Mouse (Mus musculus) heart, postnatal 0 days (tissue): ENCODE data around the gene Dennd4b. TPM values are rescaled to one million over a fixed set of nuclear protein-coding genes. Genes with fewer than 3 reads are reported as not detected.

Experiments used
- ATAC-seq: fragments of 200-750 bp; cut with Nextera tagmentation; 2 replicates; pipeline ENCODE4 v1.8.0; 2017; ENCODE audit warnings: low read depth, moderate number of reproducible peaks, moderate library complexity; ENCODE audit not compliant: insufficient read depth
- DNase-seq: peaks from one replicate; pipeline ENCODE4 v3.0.0-alpha.2; 2016; ENCODE audit warnings: low spot score
- H3K27ac ChIP-seq: fragments of 300-500 bp; sonication (generic); 2 replicates; pipeline ENCODE4 v1.5.1; 2014; ENCODE audit warnings: low read depth, mild to moderate bottlenecking
- H3K27me3 ChIP-seq: fragments of 300-500 bp; sonication (generic); 2 replicates; pipeline ENCODE4 v1.6.1; 2014; ENCODE audit warnings: low read length, mixed read lengths; ENCODE audit not compliant: control insufficient read depth, insufficient read depth
- H3K36me3 ChIP-seq: fragments of 300-500 bp; sonication (generic); replicated peaks from 2 replicates; pipeline ENCODE4 v1.6.1; 2014; ENCODE audit warnings: low read length, mixed read lengths; ENCODE audit not compliant: control insufficient read depth, insufficient read depth
- H3K4me1 ChIP-seq: fragments of 300-500 bp; sonication (generic); 2 replicates; pipeline ENCODE4 v1.6.1; 2014; ENCODE audit warnings: antibody characterized with exemption; ENCODE audit not compliant: control insufficient read depth, insufficient read depth
- H3K4me2 ChIP-seq: fragments of 300-500 bp; sonication (generic); 2 replicates; pipeline ENCODE4 v1.6.1; 2014; ENCODE audit warnings: low read depth, mild to moderate bottlenecking, low read length, moderate library complexity
- H3K4me3 ChIP-seq: fragments of 300-500 bp; sonication (generic); 2 replicates; pipeline ENCODE4 v1.5.1; 2014; ENCODE audit warnings: low read depth, low read length
- H3K9ac ChIP-seq: fragments of 300-500 bp; sonication (generic); replicated peaks from 2 replicates; pipeline ENCODE4 v1.6.1; 2014; ENCODE audit warnings: low read depth, low read length, mixed read lengths
- H3K9me3 ChIP-seq: fragments of 300-500 bp; sonication (generic); replicated peaks from 2 replicates; pipeline ENCODE4 v1.6.1; 2016; ENCODE audit warnings: low read length; ENCODE audit not compliant: control insufficient read depth
- CTCF ChIP-seq: IDR thresholded peaks from 2 replicates; pipeline ENCODE4 v1.5.1; 2016; ENCODE audit warnings: antibody characterized with exemption, control low read depth, low read depth
- EP300 ChIP-seq: IDR thresholded peaks from 2 replicates; pipeline ENCODE4 v1.6.1; 2016; ENCODE audit warnings: antibody characterized with exemption, low read depth
- WGBS: fragments of 180-500 bp; shearing (Covaris S2); extraction: QIAGEN DNeasy Blood & Tissue Kit; methylation state at CpG from one replicate; pipeline ENCODE4 v1.1.7; 2014; 5-methylcytosine and 5-hydroxymethylcytosine counted together
- polyA plus RNA-seq: library from polyadenylated mRNA; unstranded; fragments of >200 nt; fragmentation: Nextera tagmentation; extraction: Ambion mirVana; gene quantifications from 2 replicates; pipeline ENCODE4 v1.2.1, GENCODE M21; 2015
- total RNA-seq: library from RNA; depleted of rRNA; stranded (reverse); fragments of >200 nt; gene quantifications from 2 replicates; pipeline ENCODE4 v1.2.3, GENCODE M21; 2014; ENCODE audit warnings: low replicate concordance

Gene Dennd4b
- total and polyA plus RNA-seq, 2 experiments from 2014 or later: 4.6 to 32.6 TPM

DNA sequence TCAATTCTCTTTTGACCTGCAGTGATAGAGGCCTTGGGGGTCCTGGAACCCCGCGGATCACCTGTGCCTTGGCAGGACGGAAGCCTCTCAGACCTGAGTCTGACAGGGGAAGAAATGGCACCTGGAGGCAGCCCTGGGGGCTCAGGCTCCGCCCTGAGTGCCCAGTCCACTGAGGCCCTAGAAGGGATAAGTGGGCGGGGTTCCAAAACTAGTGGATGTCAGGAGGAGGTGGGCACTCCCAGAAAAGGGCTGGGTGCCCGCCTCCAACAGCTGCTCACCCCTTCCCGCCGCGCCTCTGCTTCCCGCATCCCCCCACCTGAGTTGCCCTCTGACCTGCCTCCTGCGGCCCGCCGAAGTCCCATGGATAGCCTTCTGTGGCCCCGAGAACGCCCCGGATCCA, 11.9 kb downstream of the Dennd4b start:
- Histone ChIP-seq H3K27ac (no peak overlapping the region), H3K4me2 (no peak overlapping the region), H3K4me1 (no peaks in the 10 kb centered on the region), H3K9ac (no peak overlapping the region), H3K9me3 (no peaks in the 10 kb centered on the region), H3K36me3 (peaks cover 90% of the 10 kb centered on the region), H3K27me3 (no peaks in the 10 kb centered on the region), H3K4me3 (no peak overlapping the region)
- TF ChIP-seq EP300 (no peak), CTCF (no peak)
- ATAC-seq (no peak), DNase-seq (no peak)
- WGBS: 61% methylated on average over 16 of the region's 16 CpGs

DNA sequence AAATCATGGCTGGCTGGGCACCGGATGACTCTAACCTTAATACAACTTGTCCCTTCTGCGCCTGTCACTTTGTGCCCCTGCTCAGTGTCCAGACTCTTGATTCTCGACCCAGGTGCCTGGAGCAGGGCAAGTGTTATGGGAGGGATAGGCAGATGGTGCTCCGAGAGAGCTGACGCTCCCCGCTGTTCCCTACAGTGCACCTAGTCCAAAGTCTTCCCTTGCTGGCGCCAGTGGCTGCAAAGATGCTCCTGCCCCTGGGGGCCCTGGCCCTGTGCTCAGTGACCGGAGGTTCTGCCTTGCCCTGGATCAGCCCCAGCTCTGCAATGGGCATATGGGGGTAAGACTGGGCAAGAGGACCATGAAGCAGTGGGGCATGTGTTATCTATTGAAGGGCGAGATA, 12.8 kb downstream of the Dennd4b start:
- no peak for DNase-seq
- Histone ChIP-seq H3K4me1 (no peaks in the 10 kb centered on the region), H3K9me3 (no peaks in the 10 kb centered on the region), H3K27me3 (no peaks in the 10 kb centered on the region), H3K36me3 (peaks cover 81% of the 10 kb centered on the region), H3K27ac (no peak overlapping the region), H3K9ac (no peak overlapping the region), H3K4me3 (no peak overlapping the region), H3K4me2 (no peak overlapping the region)
- WGBS: 84% methylated on average over 9 of the region's 9 CpGs
- TF ChIP-seq EP300 (no peak), CTCF (no peak)
- ATAC-seq: no peak

DNA sequence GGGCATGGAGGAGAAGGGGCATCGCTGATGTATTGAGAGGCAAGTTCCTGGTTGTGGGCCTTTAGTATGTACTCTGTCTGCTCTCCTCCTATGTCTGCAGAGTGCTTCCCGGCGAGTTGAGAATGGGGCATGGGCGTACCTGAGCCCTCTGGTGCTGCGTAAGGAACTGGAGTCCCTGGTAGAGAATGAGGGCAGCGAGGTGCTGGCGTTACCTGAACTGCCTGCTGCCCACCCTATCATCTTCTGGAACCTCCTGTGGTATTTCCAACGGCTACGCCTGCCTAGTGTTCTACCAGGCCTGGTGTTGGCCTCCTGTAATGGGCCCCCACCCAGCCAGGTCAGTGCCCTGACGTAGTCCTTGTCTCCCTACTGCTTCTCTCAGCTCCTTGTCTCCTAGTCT, 13.2 kb downstream of the Dennd4b start:
- peaks cover 77% of the 10 kb centered on the region for H3K36me3 ChIP-seq
- ATAC-seq (no peak), DNase-seq (no peak)
- no peaks in the 10 kb centered on the region for H3K27me3 ChIP-seq
- no peaks in the 10 kb centered on the region for H3K4me1 ChIP-seq
- no peak overlapping the region for H3K4me3 ChIP-seq
- no peak overlapping the region for H3K9ac ChIP-seq
- no peak overlapping the region for H3K4me2 ChIP-seq
- TF ChIP-seq CTCF (no peak), EP300 (no peak)
- WGBS: 93% methylated on average over 10 of the region's 10 CpGs
- no peak overlapping the region for H3K27ac ChIP-seq
- no peaks in the 10 kb centered on the region for H3K9me3 ChIP-seq

DNA sequence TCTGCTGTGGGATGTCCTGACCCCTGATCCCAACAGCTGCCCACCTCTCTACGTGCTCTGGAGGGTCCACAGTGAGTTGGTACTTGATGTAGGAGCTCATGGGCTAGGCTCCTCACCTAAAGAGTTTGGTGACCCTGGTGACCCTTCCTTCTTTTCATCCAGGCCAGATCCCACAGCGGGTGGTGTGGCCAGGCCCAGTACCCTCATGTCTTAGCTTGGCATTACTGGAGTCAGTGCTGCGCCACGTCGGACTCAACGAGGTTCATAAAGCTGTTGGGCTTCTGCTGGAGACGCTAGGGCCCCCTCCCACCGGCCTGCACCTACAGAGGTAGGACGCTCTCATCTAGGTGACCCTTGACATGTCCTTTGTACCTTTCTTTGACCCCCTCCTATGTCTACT, 14.2 kb downstream of the Dennd4b start:
- H3K4me1 ChIP-seq: no peaks in the 10 kb centered on the region
- no peak overlapping the region for H3K4me3 ChIP-seq
- H3K9me3 ChIP-seq: no peaks in the 10 kb centered on the region
- H3K27me3 ChIP-seq: no peaks in the 10 kb centered on the region
- DNase-seq (no peak), ATAC-seq (no peak)
- peaks cover 67% of the 10 kb centered on the region for H3K36me3 ChIP-seq
- H3K9ac ChIP-seq: no peak overlapping the region
- no peak for TF ChIP-seq EP300
- no peak for TF ChIP-seq CTCF
- 93% methylated on average over 9 of the region's 9 CpGs for WGBS
- H3K4me2 ChIP-seq: no peak overlapping the region
- H3K27ac ChIP-seq: no peak overlapping the region

DNA sequence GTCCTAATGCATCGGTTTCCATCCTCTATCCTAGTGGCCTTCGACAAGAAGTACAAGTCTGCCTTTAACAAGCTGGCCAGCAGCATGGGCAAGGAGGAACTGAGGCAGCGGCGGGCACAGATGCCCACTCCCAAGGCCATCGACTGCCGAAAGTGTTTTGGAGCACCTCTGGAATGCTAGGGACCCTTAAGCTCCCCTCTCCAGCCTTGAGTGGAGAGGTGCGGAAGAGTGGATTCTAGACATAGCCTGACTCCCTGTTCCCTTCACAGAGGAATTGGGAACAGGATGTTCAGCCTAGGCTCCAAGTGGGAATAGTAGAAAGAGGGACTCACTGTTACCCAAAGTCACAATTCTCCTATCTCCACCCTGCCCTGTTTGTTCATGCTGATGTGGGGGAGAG, 14.8 kb downstream of the Dennd4b start:
- Histone ChIP-seq H3K27ac (no peak overlapping the region), H3K9ac (no peak overlapping the region), H3K27me3 (no peaks in the 10 kb centered on the region), H3K4me1 (no peaks in the 10 kb centered on the region), H3K4me2 (no peak overlapping the region), H3K36me3 (peaks cover 65% of the 10 kb centered on the region), H3K9me3 (no peaks in the 10 kb centered on the region), H3K4me3 (no peak overlapping the region)
- TF ChIP-seq EP300 (no peak), CTCF (no peak)
- ATAC-seq (no peak), DNase-seq (no peak)
- 92% methylated on average over 7 of the region's 7 CpGs for WGBS

DNA sequence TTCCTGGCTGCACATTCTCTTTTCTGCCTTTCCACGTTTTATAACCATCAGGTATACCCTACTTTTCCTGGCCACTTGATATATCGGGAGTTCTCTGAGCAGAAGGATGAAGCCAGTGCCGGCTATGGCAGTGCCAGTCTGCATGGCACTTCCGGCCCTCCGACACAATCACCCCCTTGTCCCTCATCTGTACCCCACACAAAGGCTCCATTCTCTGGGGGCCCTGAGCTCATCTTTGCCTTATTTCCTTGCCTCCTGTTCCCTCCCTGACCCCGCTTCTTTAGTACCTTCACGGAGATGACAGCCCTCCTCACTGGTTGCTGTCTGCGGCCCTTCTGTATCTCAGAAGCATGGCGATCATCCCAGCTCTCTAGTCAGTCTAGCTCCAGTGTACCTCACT, 15.7 kb downstream of the Dennd4b start:
- H3K27ac ChIP-seq: no peak overlapping the region
- H3K4me2 ChIP-seq: no peak overlapping the region
- H3K27me3 ChIP-seq: no peaks in the 10 kb centered on the region
- no peaks in the 10 kb centered on the region for H3K9me3 ChIP-seq
- H3K4me1 ChIP-seq: no peaks in the 10 kb centered on the region
- no peak overlapping the region for H3K9ac ChIP-seq
- no peak overlapping the region for H3K4me3 ChIP-seq
- peaks cover 55% of the 10 kb centered on the region for H3K36me3 ChIP-seq
- WGBS: 93% methylated on average over 9 of the region's 9 CpGs
- ATAC-seq (no peak), DNase-seq (no peak)
- TF ChIP-seq CTCF (no peak), EP300 (no peak)
